Mouse (Mus musculus): ENCODE measurements around the gene Gpr137b. TPM values are rescaled to one million over a fixed set of nuclear protein-coding genes. Genes with fewer than 3 reads are reported as not detected.
"Not testable (repeated sequence)": the region's sequence is repeated elsewhere in the genome, so short reads cannot be mapped to it uniquely, and the experiment has no call there.

Gene Gpr137b
- total RNA-seq (2021) (1 to 10 TPM; 6.1 to 8.6 TPM), polyA plus RNA-seq (2012; rRNA removed) (25.2 and 32.9 TPM in 2 replicates)
- long read RNA-seq, transcript Gpr137b-202 (7 exons, 3,634 nt): major isoform, 5 of 6 reads
- long read RNA-seq, partial matches to known transcripts: 0 of 6 reads
- long read RNA-seq, other reads (novel, unspliced or antisense): 1 of 6 reads

DNA sequence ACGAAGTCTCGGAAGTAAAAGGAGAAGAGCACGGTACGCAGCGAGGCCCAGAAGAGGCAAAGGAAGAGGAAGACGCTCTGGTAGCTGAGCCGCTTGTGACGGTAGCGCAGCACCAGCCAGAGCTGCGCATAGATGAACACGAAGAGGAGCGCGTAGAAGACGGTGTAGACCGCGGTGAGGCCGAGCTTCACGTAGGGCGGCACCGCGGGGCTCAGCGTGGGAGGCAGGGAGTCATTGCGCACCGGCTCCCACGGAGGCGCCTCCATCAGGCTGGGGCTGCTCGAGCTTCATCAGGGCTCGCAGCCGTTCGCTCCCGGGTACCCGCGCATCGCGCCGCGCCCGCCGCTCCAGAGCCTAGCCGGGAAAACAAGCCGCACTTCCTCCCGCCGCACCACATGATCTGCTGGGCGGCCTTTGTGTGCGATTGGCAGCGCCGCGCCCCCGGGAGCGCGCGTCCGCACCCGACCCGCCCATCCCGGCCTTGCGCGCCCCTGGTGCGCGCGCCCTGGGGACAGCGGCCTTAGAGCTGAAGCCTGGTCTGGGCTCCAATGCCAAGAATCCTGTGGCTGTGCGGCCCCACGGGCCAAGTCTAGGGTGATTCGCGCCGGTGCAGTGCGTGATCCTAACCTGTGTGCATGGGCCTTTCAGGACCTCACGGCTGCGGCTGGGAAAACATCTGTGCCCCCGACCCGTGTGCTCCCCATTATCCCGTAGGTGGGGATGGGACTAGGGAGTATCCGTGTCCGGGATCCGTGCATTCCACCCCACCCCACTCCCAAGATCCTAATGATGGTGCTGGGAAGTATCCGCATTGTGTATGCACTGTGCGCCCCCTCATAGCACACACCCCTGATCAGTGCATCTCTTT is at the start of gene Gpr137b:
Gene Gpr137b, minus strand, starts transcription at position 787 of the 868 bp plus-strand sequence.
- intact Hi-C loops (cut with DNase I); H3K79me2 ChIP-seq (replicated peaks; ENCODE audit: control insufficient read depth, insufficient read depth, low read length); H3K27me3 ChIP-seq (ENCODE audit: control insufficient read depth, insufficient read depth, low read length); H3K36me3 ChIP-seq (ENCODE audit: control insufficient read depth, insufficient read depth, low read length); H3K4me1 ChIP-seq (ENCODE audit: control insufficient read depth, insufficient read depth, low read length): not testable (repeated sequence)
- WGBS: under 1% methylated on average over 60 of the region's 78 CpGs
- H3K27ac ChIP-seq: peak within 1 kb of the TSS; percentile 64
- peak within 1 kb of the TSS; percentile 74 for H3K9ac ChIP-seq (ENCODE audit: low read depth, low read length)
- peak; percentile 74 to 81 for DNase-seq
- H3K4me3 ChIP-seq: peak within 1 kb of the TSS; percentile 55

DNA sequence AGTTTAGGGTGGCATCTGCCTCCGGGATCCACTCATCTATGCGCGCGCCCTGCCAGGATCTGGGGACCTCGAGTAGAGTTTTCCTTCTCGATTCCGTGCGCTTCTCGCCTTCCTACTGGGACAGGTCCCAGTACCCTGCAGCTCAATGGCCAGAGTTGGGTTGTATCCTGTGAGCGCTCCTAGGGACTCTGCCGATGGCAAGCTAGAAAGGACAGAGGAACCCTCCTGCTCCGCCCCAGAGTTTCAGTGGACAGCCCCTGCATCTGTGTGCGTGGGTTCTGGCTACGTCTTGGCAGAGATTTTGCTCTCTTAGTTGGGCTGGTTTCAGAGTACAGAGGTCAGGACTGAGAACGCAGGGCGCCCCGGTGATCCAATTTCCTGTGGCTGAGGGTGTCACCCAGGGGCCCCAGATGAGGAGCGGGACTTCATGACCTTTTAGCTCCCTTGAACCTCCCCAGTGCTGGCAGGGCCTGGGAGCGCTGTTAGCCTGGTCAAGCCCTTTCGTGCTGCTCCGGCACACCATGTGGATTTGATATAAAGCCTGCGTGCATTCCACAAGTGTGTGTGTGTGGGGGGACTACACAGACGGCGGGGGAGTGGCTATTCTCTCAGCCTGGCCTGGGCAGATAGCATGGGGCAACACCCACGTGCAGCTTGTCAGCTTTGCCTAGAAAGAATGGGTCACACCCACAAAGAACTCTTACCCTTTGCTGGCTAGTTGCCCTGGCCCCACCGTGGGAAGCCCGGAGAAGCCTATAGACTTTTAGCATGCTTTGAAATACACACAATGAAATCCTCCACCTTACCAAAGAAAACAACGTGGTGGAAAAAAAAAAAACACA is 44.5 kb upstream of the Gpr137b start:
- peak; percentile 48 to 57 for DNase-seq
- intact Hi-C loops (cut with DNase I); H3K36me3 ChIP-seq (ENCODE audit: control insufficient read depth, insufficient read depth, low read length); H3K79me2 ChIP-seq (replicated peaks; ENCODE audit: control insufficient read depth, insufficient read depth, low read length); H3K4me1 ChIP-seq (ENCODE audit: control insufficient read depth, insufficient read depth, low read length); H3K27me3 ChIP-seq (ENCODE audit: control insufficient read depth, insufficient read depth, low read length): not testable (repeated sequence)
- Histone ChIP-seq H3K9ac (ENCODE audit: low read depth, low read length) (peak overlapping the region; percentile 48; the same call in 1 of the 2 replicates), H3K27ac (peak overlapping the region; percentile 26), H3K4me3 (peak overlapping the region; percentile 29)
- under 1% methylated on average over 18 of the region's 28 CpGs for WGBS

DNA sequence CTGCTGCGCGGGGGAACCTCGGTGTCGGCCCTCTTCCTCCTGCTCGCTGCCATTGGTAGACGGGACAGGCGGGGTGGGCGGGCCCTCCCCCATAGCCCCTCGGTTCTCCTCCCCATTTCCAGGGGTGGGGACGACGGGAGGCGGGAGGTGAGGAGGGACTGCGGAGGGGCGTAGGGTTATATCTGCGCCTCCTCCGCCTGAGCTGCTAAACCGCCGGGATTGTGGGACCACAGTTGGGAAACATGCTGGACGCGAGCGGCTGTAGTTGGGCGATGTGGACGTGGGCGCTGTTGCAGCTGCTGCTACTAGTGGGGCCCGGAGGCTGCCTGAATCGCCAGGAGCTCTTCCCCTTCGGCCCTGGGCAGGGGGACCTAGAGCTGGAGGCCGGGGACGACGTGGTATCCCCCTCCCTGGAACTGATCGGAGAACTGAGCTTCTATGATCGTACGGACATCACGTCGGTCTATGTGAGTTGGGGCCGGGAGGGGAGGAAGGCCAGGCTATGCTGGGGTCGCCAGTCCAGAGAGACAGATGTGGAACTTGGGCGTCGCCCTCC is 43.7 kb upstream of the Gpr137b start, which contains the start of gene Nid1:
Gene Nid1, plus strand, starts transcription at position 92 of the 556 bp plus-strand sequence.
- Histone ChIP-seq H3K9ac (ENCODE audit: low read depth, low read length) (peak within 1 kb of the TSS; percentile 69), H3K4me3 (peak within 1 kb of the TSS; percentile 29; the same call in 1 of the 2 replicates)
- H3K4me1 ChIP-seq (ENCODE audit: control insufficient read depth, insufficient read depth, low read length); H3K36me3 ChIP-seq (ENCODE audit: control insufficient read depth, insufficient read depth, low read length); H3K27me3 ChIP-seq (ENCODE audit: control insufficient read depth, insufficient read depth, low read length); intact Hi-C loops (cut with DNase I); H3K79me2 ChIP-seq (replicated peaks; ENCODE audit: control insufficient read depth, insufficient read depth, low read length); H3K27ac ChIP-seq: not testable (repeated sequence)
- DNase-seq: peak; percentile 68 to 71
- WGBS: 1% methylated on average over 24 of the region's 39 CpGs
- TF ChIP-seq POLR2A (IDR thresholded peaks at IDR 0.05; ENCODE audit: insufficient read depth, low read depth, low read length): 0 out of 2 replicates have a peak, but pooled peaks have one; percentile 24

DNA sequence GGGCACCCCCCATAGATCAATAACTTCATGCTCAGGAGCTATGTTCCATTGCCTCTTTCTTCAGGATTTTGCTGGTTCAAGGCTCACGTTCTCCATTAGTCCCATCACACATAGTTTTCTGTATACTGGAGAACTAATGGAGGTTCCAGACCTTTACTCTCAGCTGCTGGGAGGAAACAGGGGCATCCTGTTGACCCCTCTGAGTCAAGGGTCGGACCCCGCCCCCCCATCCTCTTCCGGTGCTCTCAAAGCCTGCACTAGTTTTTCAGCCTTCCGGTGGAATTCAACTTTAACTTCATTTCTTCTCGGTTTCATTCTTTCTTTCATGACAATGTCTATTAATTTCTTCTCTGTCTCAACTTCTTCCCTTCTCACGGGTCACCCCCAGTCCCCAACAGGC is 42.3 kb upstream of the Gpr137b start:
- H3K4me3 ChIP-seq; H3K79me2 ChIP-seq (replicated peaks; ENCODE audit: control insufficient read depth, insufficient read depth, low read length); intact Hi-C loops (cut with DNase I); H3K36me3 ChIP-seq (ENCODE audit: control insufficient read depth, insufficient read depth, low read length); H3K9ac ChIP-seq (ENCODE audit: low read depth, low read length); H3K4me1 ChIP-seq (ENCODE audit: control insufficient read depth, insufficient read depth, low read length); H3K27ac ChIP-seq; H3K27me3 ChIP-seq (ENCODE audit: control insufficient read depth, insufficient read depth, low read length): not testable (repeated sequence)
- WGBS: 58% methylated on average over 5 of the region's 7 CpGs
- DNase-seq: peak; percentile 52 to 57

DNA sequence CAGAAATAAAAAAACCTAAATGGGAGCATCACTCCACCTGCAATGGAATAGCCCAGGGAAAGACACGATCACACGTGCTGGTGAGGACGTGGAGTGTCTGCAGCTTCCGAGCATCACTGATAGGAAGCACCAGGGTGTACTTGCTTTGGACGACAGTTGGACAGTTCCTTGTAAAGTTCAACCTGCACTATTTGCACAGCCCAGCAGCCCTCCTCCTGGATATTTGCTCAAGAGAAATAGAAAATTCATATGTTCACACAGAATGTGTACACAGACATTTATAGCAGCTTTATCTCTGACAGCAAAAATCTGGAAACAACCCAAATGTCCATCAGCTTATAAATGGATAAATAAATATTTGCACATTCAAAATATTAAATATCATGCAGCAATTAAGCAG is 29.5 kb upstream of the Gpr137b start:
- DNase-seq; H3K4me1 ChIP-seq (ENCODE audit: control insufficient read depth, insufficient read depth, low read length); H3K9ac ChIP-seq (ENCODE audit: low read depth, low read length); intact Hi-C loops (cut with DNase I); H3K4me3 ChIP-seq; H3K36me3 ChIP-seq (ENCODE audit: control insufficient read depth, insufficient read depth, low read length); H3K27ac ChIP-seq; H3K27me3 ChIP-seq (ENCODE audit: control insufficient read depth, insufficient read depth, low read length); H3K79me2 ChIP-seq (replicated peaks; ENCODE audit: control insufficient read depth, insufficient read depth, low read length): not testable (repeated sequence)
- 33% methylated on average over 1 of the region's 5 CpGs for WGBS

DNA sequence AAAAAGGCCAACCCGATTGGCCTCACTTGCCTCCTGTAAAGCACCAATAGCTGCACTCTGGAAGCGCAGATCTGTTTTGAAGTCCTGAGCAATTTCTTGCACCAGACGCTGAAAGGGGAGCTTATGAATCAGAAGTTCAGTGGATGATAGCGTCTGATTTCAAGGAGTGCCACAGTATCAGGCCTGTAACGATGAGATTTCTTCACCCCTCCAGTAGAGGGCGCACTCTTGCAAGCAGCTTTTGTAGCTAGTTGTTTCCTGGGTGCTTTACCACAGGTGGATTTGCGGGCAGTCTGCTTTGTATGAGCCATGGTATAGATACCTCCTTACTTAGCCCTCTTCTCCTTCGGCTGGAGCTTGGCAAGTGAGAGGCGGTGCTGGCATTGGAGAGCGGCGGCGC is 25.0 kb upstream of the Gpr137b start:
- H3K27ac ChIP-seq; H3K4me1 ChIP-seq (ENCODE audit: control insufficient read depth, insufficient read depth, low read length); DNase-seq; H3K36me3 ChIP-seq (ENCODE audit: control insufficient read depth, insufficient read depth, low read length); H3K79me2 ChIP-seq (replicated peaks; ENCODE audit: control insufficient read depth, insufficient read depth, low read length); H3K27me3 ChIP-seq (ENCODE audit: control insufficient read depth, insufficient read depth, low read length); H3K9ac ChIP-seq (ENCODE audit: low read depth, low read length); intact Hi-C loops (cut with DNase I); H3K4me3 ChIP-seq: not testable (repeated sequence)
- peak; percentile 50 for TF ChIP-seq CTCF (IDR thresholded peaks at IDR 0.05)
- 86% methylated on average over 7 of the region's 12 CpGs for WGBS

DNA sequence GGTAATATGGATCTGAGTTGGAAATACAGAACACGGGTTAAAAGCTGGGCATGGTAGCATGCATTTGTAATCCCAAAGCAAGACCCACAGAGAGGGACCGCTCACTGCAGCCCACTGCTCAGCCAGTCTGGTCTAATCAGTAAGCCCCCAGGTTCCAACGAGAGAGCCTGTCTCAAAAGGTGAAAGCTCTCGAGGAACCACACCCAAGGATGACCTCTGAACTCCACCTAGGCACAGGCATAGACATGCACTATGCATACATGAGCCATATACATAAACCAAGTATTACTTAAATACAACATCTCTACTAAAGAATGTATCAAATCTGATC is 22.2 kb upstream of the Gpr137b start:
- H3K36me3 ChIP-seq (ENCODE audit: control insufficient read depth, insufficient read depth, low read length); H3K4me1 ChIP-seq (ENCODE audit: control insufficient read depth, insufficient read depth, low read length); DNase-seq; H3K4me3 ChIP-seq; H3K9ac ChIP-seq (ENCODE audit: low read depth, low read length); H3K79me2 ChIP-seq (replicated peaks; ENCODE audit: control insufficient read depth, insufficient read depth, low read length); H3K27me3 ChIP-seq (ENCODE audit: control insufficient read depth, insufficient read depth, low read length); intact Hi-C loops (cut with DNase I); H3K27ac ChIP-seq: not testable (repeated sequence)
- WGBS: 80% methylated on average over 4 of the region's 4 CpGs
